In the genomic region with DNA sequence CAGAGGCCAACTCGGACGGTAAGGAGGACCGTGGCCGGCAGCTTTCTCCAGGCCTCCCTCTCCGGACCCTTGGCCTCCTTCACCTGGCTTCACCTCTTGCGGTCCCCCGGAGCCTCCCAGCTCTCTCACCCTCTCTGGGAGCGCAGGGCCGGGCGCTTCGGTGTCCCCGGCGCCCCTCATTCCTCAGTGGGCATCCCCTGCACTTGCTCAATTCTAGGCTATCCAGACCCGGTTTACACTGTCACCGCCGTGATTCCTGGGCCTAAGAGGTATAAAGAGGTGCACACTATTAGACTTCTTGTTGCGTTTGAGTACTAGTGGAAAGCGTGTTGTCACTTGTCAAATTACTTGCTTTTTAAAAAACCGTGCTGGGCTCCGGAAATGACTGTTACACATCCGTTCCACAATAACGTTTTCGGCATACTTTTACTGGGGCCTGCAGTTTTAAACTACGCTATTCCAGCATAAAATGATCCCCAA, we compare ENCODE assay signal across 8 mouse cellular contexts. TPM values are rescaled to one million over a fixed set of nuclear protein-coding genes. Genes with fewer than 3 reads are reported as not detected.
A peak's percentile ranks its signal among the peaks of the same experiment; 100 is the strongest.
DNase-seq lines count a peak whose midpoint lies in the region; ATAC-seq lines count a peak whose summit lies in the region.

No protein-coding gene starts in this region.

- under 1% methylated on average over 24 of the region's 24 CpGs for WGBS in heart, embryonic 13.5 days
- WGBS in macrophage (ENCODE audit: missing documents) = under 1% methylated on average over 24 of the region's 24 CpGs

- H3K36me3 ChIP-seq in heart, embryonic 13.5 days = peaks cover 13% of the 10 kb centered on the region
- H3K36me3 ChIP-seq in macrophage (ENCODE audit: inconsistent target) = peaks cover 8% of the 10 kb centered on the region

- H3K9me3 ChIP-seq in heart, embryonic 13.5 days = no peaks in the 10 kb centered on the region

- peak overlapping the region; percentile 87 for H3K27ac ChIP-seq in heart, embryonic 13.5 days (replicated peaks)
- peak overlapping the region; percentile 76 for H3K27ac ChIP-seq in macrophage

- 0 out of 2 replicates have a peak, but pooled peaks have one; percentile 33 for ATAC-seq in heart, embryonic 13.5 days (ENCODE audit: extremely low read depth, insufficient number of reproducible peaks, low FRiP score, low TSS enrichment)
- peak; percentile 45 for ATAC-seq in granulocyte monocyte progenitor cell, adult 5-6 weeks (replicated peaks; ENCODE audit: poor library complexity, severe bottlenecking)

- H3K4me1 ChIP-seq in heart, embryonic 13.5 days = peaks cover 16% of the 10 kb centered on the region

- H3K9ac ChIP-seq in heart, embryonic 13.5 days = peak overlapping the region; percentile 97

- DNase-seq in heart, postnatal 10 days = no peak
- DNase-seq in MEL-GATA-1-ER (ENCODE audit: extremely low read depth, low read depth) = peak; percentile 26
- DNase-seq in urinary bladder, adult 18-20 months (ENCODE audit: low spot score in 2 of 2) = no peak
- no peak for DNase-seq in spleen, postnatal 4 days (ENCODE audit: low spot score in 2 of 2)
- DNase-seq in left cerebral cortex, postnatal 14 days (ENCODE audit: low spot score in 2 of 2) = no peak

- intact Hi-C loops in heart, postnatal 10 days (cut with DNase I) = loop anchor here (5.0 to 10.0 kb wide), 2 partner anchors 180 to 1332 kb away; partner anchors contain the start of gene Zfp317
- intact Hi-C loops in left cerebral cortex, postnatal 14 days (cut with DNase I) = no loop called here

- peaks cover 52% of the 10 kb centered on the region for H3K79me2 ChIP-seq in macrophage (ENCODE audit: inconsistent target)

- no peaks in the 10 kb centered on the region for H3K27me3 ChIP-seq in heart, embryonic 13.5 days (replicated peaks)

- H3K4me3 ChIP-seq in heart, embryonic 13.5 days = peak overlapping the region; percentile 89
- peak overlapping the region; percentile 89 for H3K4me3 ChIP-seq in macrophage (ENCODE audit: inconsistent target)

- H3K4me2 ChIP-seq in heart, embryonic 13.5 days = peak overlapping the region; percentile 79

RNA-seq across cellular contexts. Expression of gene Chordc1, which starts 0.6 kb away (rescaled TPM):
- 61.5 and 80.9 TPM in 2 replicates for polyA plus RNA-seq in heart, embryonic 13.5 days (2015; fragmentation: Nextera tagmentation; extraction: Ambion mirVana)
- 10 to 100 TPM; 39.5 to 44.8 TPM for total RNA-seq in heart, postnatal 10 days (2021)
- 45.4 and 57.9 TPM in 2 replicates for total RNA-seq in granulocyte monocyte progenitor cell, adult 5-6 weeks (2014; fragmentation: Nextera tagmentation)
- 143 and 156 TPM in 2 replicates for total RNA-seq in granulocyte monocyte progenitor cell, adult 5-6 weeks (2017)
- total RNA-seq in macrophage (2018; cell fraction: chromatin; rRNA removed) = 100 to 1,000 TPM in 24 of 26 experiments, 10 to 100 TPM in 2; 86.6 to 239 (median 162) TPM
- 10 to 100 TPM; 21.9 to 50.5 (median 35.0) TPM for total RNA-seq in macrophage (2018; cell fraction: cytosol; rRNA removed)
- 100 to 1,000 TPM in 6 of 26 experiments, 10 to 100 TPM in 20; 46.3 to 139 (median 77.7) TPM for total RNA-seq in macrophage (2018; cell fraction: nucleus; rRNA removed)
- 34.6 to 47.5 TPM (median 38.4 TPM) in 3 replicates for polyA plus RNA-seq in macrophage (2018)
- 10 to 100 TPM; 78.5 to 79.2 TPM for total RNA-seq in left cerebral cortex, postnatal 14 days (2021)
